Mouse (Mus musculus) embryonic fibroblast, embryonic 13.5 days (primary cell): ENCODE measurements around the gene Pdap1.

ENCODE experiments used
- CTCF ChIP-seq: IDR thresholded peaks from 2 replicates; pipeline ENCODE4 v1.5.1; 2011; ENCODE audit warnings: mild to moderate bottlenecking, control low read depth, low read length, moderate library complexity, borderline replicate concordance; ENCODE audit not compliant: insufficient read depth
- POLR2A ChIP-seq: IDR thresholded peaks from 2 replicates; pipeline ENCODE4 v1.6.1; 2011; ENCODE audit warnings: low read depth, mild to moderate bottlenecking, control low read depth, low read length, moderate library complexity

DNA sequence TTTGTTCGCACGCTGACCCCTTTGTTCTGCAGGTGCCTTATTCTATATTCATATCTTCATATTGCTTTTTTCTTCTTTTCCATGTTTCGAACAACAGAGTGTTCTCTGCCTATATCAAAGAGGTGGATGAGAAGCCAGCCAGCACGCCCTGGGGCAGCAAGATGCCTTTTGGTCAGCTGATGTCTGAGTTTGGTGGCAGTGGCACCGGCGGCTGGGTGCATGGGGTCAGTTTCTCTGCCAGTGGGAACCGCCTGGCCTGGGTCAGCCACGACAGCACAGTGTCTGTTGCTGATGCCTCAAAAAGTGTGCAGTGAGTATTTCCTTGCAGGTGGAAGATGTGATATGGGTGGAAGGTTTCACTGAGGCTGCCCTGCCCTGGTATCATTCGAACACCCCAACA, 39.1 kb downstream of the Pdap1 start:
- TF ChIP-seq CTCF (no peak), POLR2A (no peak)
